Comparison of ENCODE assay signal across 19 mouse cellular contexts in the genomic region with DNA sequence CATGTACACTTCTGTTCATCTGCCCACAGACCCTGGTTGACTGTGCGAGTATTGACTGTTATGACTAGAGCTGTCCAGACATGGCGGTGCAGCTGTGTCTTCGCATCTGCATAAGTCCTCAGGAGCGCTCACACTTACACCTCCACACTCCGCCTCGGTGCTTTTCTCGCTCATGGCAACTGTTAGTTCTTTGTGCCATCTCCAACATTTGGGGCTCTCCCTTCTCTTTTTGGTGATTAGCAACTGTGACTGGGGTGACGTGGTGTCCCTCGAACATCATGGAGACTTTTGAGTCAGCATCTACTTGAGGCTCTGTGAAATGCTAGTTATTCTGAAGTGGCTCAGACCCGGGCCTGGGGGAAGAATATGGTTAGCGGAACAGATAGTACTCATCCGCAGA. TPM values are rescaled to one million over a fixed set of nuclear protein-coding genes. Genes with fewer than 3 reads are reported as not detected.
A peak's percentile ranks its signal among the peaks of the same experiment; 100 is the strongest.
DNase-seq lines count a peak whose midpoint lies in the region; ATAC-seq lines count a peak whose summit lies in the region.
"Had no signal": no experiment of that assay in that cellular context is flagged by ENCODE, and none has a peak within 500 bp of the region (broad histone marks: within the 10 kb centered on the region; RNA-seq: fewer than 3 reads in every experiment).

No protein-coding gene starts in this region.

- WGBS in heart, embryonic 15.5 days: 88% methylated on average over 12 of the region's 12 CpGs
- WGBS in forebrain, embryonic 15.5 days: 94% methylated on average over 12 of the region's 12 CpGs

- H3K9ac ChIP-seq in heart, embryonic 15.5 days: no peak overlapping the region
- no peak overlapping the region for H3K9ac ChIP-seq in forebrain, embryonic 15.5 days (replicated peaks)
- H3K9ac ChIP-seq: embryonic facial prominence, embryonic 12.5 days; hindbrain, embryonic 15.5 days; liver, embryonic 14.5 days; midbrain, embryonic 13.5 days; neural tube, embryonic 12.5 days; stomach, embryonic 15.5 days had no signal

- H3K27me3 ChIP-seq in heart, embryonic 15.5 days: no peaks in the 10 kb centered on the region
- H3K27me3 ChIP-seq in forebrain, embryonic 15.5 days: no peaks in the 10 kb centered on the region
- H3K27me3 ChIP-seq: embryonic facial prominence, embryonic 12.5 days; hindbrain, embryonic 15.5 days; midbrain, embryonic 13.5 days; neural tube, embryonic 12.5 days; stomach, embryonic 15.5 days had no signal

- H3K27ac ChIP-seq in heart, embryonic 15.5 days: peak overlapping the region; percentile 78
- H3K27ac ChIP-seq in forebrain, embryonic 15.5 days (replicated peaks): no peak overlapping the region
- H3K27ac ChIP-seq: embryonic facial prominence, embryonic 12.5 days; hindbrain, embryonic 15.5 days; liver, embryonic 14.5 days; macrophage; midbrain, embryonic 13.5 days; neural tube, embryonic 12.5 days had no signal

- ATAC-seq in heart, embryonic 15.5 days (replicated peaks; ENCODE audit: insufficient number of reproducible peaks, insufficient read depth, low FRiP score, low read depth): no peak
- ATAC-seq in forebrain, embryonic 15.5 days (replicated peaks): no peak
- ATAC-seq: forebrain, embryonic 14.5 days; midbrain, embryonic 13.5 days had no signal

- 0 out of 2 replicates have a peak, but pooled peaks cover 10% of the 10 kb centered on the region for H3K36me3 ChIP-seq in heart, embryonic 15.5 days
- H3K36me3 ChIP-seq in forebrain, embryonic 15.5 days: peaks cover 7% of the 10 kb centered on the region

- H3K9me3 ChIP-seq in heart, embryonic 15.5 days (replicated peaks): no peaks in the 10 kb centered on the region
- no peaks in the 10 kb centered on the region for H3K9me3 ChIP-seq in forebrain, embryonic 15.5 days
- H3K9me3 ChIP-seq: embryonic facial prominence, embryonic 12.5 days; hindbrain, embryonic 15.5 days; midbrain, embryonic 13.5 days; neural tube, embryonic 12.5 days; stomach, embryonic 15.5 days had no signal

- no peak overlapping the region for H3K4me3 ChIP-seq in heart, embryonic 15.5 days
- H3K4me3 ChIP-seq in forebrain, embryonic 15.5 days: no peak overlapping the region
- H3K4me3 ChIP-seq: embryonic facial prominence, embryonic 12.5 days; hindbrain, embryonic 15.5 days; midbrain, embryonic 13.5 days; neural tube, embryonic 12.5 days; stomach, embryonic 15.5 days had no signal

- peaks cover 89% of the 10 kb centered on the region for H3K4me1 ChIP-seq in heart, embryonic 15.5 days (replicated peaks)
- H3K4me1 ChIP-seq in forebrain, embryonic 15.5 days: peaks cover 60% of the 10 kb centered on the region

- H3K4me2 ChIP-seq in heart, embryonic 15.5 days: no peak overlapping the region
- no peak overlapping the region for H3K4me2 ChIP-seq in forebrain, embryonic 15.5 days (replicated peaks)
- H3K4me2 ChIP-seq: embryonic facial prominence, embryonic 12.5 days; hindbrain, embryonic 15.5 days; midbrain, embryonic 13.5 days; neural tube, embryonic 12.5 days; stomach, embryonic 15.5 days had no signal

- DNase-seq in heart, adult 8-10 months (ENCODE audit: low spot score): no peak
- DNase-seq in A20 (ENCODE audit: low read depth, low spot score): peak; percentile 34
- peak; percentile 83 for DNase-seq in CD4-positive helper T cell, adult 2 months (ENCODE audit: low read depth, low spot score)
- peak; percentile 89 for DNase-seq in induced T-regulatory cell, adult 2 months (ENCODE audit: low read depth)
- DNase-seq in retina, embryonic 14.5 days (ENCODE audit: low spot score): no peak
- DNase-seq: adrenal gland, adult 2 months; cerebellum, adult 9-11 months; right cerebral cortex, postnatal 25 days; thymus, adult 2 months had no signal

RNA-seq across cellular contexts. Expression of gene Prrc2b, which starts 29.2 kb away (rescaled TPM):
- 21.0 and 34.8 TPM in 2 replicates for polyA plus RNA-seq in heart, embryonic 15.5 days (2015; fragmentation: Nextera tagmentation; extraction: Ambion mirVana)
- 10 to 100 TPM; 83.5 to 94.1 (median 89.2) TPM for total RNA-seq in heart, adult 8-10 months (2022)
- polyA plus RNA-seq in forebrain, embryonic 15.5 days (2015; fragmentation: Nextera tagmentation; extraction: Ambion mirVana): 76.2 and 88.8 TPM in 2 replicates

RNA-seq across cellular contexts. Expression of gene Pomt1, which starts 56.3 kb away (rescaled TPM):
- 15.4 and 18.0 TPM in 2 replicates for polyA plus RNA-seq in heart, embryonic 15.5 days (2015; fragmentation: Nextera tagmentation; extraction: Ambion mirVana)
- total RNA-seq in heart, adult 8-10 months (2022): 10 to 100 TPM; 12.5 to 15.0 (median 14.0) TPM
- 29.9 and 34.5 TPM in 2 replicates for polyA plus RNA-seq in forebrain, embryonic 15.5 days (2015; fragmentation: Nextera tagmentation; extraction: Ambion mirVana)

Comparison
In these comparisons a context has a peak if more than half of its experiments do, and no peak if none do; other contexts are left out.
1. DNase-seq: peak in A20 (single experiment), CD4-positive helper T cell, adult 2 months (single experiment) and induced T-regulatory cell, adult 2 months (single experiment); none in heart, adult 8-10 months (single experiment) and retina, embryonic 14.5 days (single experiment).